Mouse (Mus musculus): ENCODE results near the gene Tbx1.

Gene Tbx1

DNA sequence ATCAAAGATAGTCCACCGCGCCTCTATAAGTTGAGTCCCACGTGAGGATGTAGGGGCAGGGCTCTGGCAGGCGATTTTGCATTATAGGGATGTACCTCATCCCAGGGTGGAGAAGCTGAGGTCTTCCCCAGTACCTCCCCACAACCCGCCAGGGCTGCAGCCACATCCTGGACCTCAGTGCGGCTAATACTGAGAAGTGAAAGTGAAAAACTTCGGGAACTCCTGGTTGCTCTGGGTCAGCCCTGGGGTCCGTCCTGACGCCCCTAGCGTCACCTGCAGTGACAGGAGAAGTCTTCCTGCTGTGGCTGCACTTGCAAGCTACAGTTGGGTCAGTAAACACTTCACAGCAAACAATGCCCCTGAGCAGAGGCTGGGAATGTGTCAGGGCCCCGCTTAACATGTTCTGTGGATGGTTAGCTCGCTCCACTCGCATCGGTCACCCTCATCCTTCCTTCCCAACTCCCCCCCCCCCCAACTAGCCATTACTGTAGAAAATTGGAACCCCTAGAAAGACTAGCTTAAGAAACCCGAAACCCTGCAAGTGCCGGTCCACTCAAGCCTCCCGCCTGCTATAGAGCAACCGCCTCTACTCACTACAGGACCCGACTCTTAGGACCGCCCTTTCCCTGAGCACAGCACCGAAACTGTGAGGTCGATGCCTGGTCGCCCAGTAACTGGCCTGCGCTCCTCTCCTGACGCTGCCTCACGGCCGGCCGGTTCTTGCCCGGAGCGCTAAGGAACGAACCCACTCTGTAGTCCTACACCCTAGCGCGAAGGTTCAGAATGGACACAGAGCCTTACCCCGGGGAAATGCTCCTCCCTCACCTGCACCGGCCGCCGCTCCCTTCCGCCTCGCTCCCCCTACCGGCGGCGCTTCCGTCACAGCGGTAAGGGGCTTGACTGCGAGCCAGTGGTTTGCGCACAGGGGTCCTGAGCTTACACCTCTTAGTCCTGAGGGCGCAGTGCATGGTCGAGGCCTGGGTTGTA, at the start of gene Tbx1:
Tbx1 (minus strand) TSS at position 868 of the 987 bp plus-strand sequence.
- in situ Hi-C loops (cut with MboI, MseI): no loop called here

DNA sequence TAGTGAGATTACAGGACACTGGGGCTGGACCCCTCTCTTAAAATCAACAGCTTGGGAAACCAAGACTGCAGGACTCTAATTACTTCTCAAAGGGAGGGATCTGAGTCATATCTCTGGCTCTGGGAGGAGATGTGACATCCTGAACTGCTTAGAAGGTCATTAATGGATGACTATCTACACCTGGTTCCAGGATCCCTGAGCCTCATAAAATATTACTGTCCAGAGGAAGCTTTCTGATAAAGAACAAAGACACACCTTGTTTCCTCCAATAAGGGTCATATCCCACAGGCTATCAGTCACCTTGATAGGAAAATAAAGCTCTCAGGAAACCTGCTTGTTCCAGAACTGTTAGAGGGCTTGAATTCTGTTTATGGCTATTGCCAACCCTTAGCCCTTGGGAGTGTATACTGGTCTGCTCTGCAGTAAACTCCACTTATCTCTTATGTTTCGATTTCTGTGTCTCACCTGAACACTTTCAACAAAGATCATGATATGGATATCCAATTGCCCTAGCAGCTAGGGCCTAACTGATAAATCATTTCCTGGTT, 49.0 kb upstream of the Tbx1 start:
- in situ Hi-C loops (cut with MboI, MseI): no loop called here

DNA sequence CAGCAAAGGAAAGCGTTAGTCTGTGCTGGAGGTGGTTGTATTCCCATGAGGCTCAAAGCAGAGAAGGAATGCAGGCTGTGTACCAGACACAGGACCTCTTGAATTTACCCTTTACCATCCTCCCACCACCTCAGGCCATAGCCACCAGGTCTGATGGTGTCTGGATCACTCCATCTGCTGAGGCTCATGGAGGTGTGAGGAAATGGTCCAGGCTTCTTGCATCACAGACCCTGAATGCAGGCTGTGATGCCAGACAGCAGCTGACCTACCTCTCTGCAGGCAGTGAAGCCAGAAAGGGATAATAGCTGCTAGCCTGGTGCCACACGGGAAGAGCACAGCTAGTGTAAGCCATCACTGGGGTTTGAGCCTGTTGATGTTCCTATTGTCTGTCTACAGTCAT, 47.9 kb upstream of the Tbx1 start:
- in situ Hi-C loops (cut with MboI, MseI): no loop called here

DNA sequence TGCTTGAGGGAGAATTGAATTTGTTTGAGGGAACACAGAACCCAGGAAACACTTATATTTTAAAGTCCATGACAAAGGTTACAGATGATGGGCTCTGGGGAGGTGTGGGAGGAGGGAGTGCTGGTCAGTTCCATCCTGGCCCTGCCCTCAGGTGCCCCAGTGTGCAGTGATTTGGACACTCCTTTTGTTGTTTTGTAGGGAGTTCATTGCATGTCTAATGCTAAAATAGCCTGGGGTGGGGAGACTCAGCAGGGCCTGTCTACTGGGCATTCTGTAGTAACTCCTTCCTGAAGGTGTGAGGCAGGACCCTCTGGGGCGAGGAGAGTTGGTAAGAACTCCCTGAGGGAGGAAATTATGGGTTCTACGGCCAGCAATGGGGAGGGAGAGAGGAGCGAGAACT, 46.3 kb upstream of the Tbx1 start:
- in situ Hi-C loops (cut with MboI, MseI): no loop called here

DNA sequence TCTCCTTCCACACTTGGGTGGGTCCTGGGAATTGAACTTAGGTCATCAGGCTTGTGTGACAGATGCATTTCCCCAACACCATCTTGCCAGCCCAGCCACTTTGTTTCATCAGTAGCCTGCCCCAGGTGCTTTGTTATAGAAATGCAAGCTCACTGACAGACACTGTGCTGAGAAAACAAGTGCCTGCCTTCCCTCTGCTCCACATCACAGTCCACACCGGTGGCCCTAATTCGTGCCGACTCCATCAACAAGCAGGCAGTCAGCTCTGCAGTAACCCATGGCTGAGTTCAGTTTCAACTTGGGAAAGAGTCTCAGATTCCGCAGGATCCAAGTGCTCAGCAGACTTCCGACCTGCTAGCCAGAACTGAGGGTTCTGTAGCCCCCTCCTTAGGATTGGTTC, 45.9 kb upstream of the Tbx1 start:
- in situ Hi-C loops (cut with MboI, MseI): no loop called here

DNA sequence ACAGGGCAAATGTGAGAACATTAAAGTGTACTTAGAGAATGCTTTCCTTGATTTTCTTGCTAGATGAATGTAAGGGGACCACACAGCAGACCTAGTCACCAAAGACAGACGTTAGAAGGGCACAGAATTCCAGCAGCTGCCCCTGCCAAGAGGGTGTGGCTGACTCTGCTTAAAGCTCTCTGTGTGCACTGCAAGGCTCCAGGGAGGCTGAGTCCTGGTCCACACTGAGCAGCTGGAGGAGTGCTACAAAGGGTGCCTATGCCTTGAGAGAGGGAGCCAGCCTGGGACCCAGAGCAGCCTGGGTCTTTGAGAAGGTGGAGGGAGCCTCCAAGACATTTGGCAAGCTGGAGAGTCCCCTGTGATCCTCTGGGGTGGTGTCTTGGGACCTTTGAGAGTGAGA, 42.9 kb upstream of the Tbx1 start:
- in situ Hi-C loops (cut with MboI, MseI): no loop called here

DNA sequence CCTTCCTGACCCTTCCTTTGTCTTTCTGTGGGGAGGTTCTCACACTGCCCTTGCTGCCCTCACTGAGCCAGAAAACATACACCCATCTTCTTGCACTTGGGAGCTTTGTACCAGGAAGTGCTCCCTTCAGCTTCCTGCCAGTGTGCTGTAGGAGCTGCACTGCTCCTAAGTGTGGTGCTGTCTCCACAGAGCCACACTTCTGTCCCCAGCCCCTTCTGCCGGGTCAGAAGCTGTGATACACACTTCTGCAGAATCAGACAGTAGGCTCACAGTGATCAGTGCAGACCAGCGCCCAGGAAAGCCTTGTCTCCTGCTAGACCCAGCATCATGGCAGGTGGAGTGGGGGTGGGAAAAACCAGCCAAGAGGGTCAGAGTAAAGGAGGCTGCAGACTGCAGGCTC, 42.3 kb upstream of the Tbx1 start:
- in situ Hi-C loops (cut with MboI, MseI): no loop called here

DNA sequence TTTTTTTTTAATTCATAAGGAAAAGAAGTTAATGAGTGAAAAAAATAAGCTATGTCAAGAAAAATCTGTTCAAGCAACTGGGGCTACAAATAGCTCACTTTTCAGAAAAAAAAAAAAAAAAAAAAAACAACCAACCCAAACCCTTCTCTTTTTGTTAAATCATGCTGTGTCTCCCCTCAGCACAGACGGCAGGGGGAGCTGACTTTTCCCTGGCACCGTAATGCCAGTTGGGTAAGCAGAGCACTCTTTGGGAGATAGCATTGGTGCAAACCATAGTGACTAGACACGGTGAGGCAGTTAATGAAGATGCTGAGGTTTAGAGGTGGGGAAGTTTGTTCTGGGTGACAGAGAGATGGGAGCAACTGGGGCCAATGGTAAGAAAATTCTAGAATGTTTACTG, 41.6 kb upstream of the Tbx1 start:
- in situ Hi-C loops (cut with MboI, MseI): no loop called here

DNA sequence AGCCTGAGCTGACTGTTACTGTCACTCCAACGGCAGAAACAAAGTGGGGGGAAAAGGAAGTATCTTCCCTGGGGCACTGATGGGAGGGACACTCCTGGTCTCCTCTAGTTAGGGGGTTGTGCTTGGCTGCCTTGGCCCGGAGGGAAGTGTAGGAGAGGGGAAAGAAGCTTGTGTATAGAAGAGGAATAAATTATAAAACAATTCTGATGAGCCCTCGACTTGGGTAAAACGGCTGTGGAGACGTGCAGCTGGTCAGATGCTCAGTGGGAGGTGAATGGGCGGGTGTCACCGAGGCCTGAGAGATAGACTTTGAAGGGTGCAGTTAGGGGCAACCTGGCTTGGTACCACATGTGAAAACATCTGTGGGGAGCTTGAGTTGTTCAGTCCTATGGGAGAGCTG, 40.7 kb upstream of the Tbx1 start:
- in situ Hi-C loops (cut with MboI, MseI): no loop called here

DNA sequence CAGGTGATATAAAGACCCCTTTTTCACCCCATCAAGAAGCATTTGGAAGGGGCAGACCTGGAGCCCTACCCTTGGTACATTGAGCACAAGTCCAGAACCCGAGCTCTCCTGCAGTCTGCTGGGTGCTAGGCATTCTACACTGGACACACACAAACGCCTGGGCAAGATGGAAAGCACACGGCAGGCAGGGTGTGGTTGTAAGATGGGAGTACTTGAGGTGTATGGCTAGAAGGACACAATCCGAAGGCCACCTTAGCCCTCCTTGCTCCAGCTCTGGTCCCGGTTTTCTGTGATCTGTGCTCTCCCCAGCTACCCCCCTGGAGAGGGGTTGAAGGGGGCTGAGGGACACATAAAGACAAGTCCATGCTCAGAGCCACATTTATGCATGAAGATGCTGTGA, 39.8 kb upstream of the Tbx1 start:
- in situ Hi-C loops (cut with MboI, MseI): no loop called here

DNA sequence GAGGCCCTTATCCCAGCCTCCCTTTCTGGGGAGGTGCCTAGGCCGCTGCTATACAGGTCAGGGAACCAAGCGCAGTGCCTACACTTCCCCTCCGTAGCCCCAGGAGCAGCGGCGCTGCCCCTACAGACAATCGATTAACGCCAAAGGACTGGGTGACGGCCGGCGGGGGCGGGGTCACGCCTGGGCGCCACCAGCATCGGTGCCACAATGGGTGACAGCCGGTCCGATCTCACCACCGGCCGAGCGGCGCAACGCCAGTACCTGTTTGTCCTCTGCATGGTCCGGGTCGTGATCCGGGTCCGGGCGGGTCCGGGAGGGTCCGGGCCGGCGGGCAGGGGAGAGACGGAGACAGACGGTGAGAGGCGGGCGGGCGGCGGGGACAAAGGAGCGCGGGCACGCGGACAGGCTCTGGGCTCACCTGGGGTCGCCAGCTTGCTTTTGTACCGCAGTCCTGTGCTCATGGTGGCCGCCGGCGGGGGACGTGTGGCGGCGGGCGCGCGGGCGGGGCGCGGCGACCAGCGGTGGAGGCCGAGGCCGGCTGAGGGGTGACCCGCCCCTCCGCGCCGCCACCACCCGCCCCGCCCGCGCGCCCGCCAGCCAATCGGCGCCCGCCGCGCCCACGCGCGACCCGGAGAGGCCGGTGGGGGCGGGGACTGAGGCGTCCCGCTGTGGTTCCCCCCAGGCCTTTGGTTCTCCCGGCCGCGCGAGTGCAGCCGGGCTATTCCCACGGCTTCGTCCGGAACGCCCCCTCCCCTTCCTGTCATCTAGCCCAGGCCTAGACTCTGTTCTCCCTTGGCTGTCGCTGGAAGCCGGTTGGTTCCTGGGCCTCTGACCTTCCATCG, 39.1 kb upstream of the Tbx1 start, which contains the start of gene Sept5:
Sept5 (minus strand) TSS at position 565 of the 842 bp plus-strand sequence.
- in situ Hi-C loops (cut with MboI, MseI): no loop called here

DNA sequence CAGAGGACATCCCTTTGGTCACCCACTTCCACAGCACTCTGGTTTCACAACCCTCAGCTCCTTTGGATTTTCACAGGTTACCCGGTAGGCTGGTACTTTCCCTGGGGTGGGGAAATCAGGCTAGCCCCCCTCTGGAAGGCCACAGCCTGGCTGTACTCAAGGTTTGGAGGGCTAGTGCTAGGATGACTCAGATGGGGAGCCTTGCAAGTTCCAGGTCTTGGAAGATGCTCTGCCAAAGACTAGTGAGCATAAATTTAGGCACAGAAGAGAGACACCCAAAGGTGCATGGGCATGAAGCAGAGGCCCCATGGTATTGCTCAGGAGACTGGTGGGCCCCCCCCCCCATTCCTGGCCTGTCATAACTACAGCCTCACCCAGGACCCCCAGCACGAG, 38.5 kb upstream of the Tbx1 start:
- in situ Hi-C loops (cut with MboI, MseI): no loop called here

DNA sequence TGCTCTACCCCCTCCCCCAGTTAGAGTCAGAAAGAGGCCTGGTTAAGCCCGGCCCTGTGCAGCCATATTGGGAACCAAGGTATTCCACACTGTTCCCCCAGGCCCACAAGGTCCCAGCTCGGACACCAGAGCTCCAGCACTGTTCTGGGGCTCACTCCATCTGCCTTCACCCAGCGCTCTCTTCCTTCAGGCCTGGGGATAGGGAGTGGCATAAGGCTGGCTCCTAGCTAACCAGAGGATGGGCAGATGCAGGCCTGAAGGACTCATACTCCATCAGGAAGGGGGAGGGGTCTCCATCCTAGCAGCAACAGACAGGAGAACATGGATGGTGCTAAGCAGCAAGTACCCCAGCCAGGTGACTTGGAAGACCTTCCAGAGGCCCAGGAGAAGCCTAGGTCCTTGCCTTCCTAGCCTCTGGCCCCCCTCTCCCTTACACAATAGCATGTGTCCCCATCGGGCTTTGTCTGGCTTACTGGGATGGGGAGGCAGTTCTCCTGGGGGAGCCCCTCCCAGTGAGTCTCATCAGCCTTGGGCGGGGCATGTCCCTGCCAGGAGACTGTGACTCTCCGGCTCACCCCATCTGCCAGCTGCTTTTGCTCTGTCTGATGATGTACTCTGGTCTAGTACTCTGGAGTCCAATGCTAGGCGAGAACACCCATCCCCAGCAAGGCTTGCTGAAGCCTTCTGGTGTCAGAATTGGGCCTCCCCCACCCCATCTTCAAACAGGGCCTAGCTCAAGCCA, 37.9 kb upstream of the Tbx1 start:
- in situ Hi-C loops (cut with MboI, MseI): no loop called here

DNA sequence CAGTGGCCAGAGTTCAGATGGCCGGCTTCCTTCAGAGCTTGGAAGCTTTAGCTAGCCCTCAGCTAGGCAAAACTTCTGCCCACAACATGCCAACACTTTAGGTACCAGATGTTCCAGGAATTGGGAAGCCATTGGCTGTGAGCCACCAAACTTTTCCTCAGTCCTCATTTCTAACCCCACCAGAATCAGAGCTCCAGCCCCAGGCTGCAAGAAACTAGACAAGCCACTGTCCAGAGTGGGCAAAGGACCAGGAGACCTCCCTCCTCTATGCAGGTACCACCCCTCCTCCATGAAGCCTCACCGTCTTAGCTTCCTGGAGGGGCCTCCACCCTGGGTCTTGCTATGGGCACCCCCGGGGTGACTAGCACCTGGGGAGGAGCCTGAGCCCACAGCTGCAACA, 36.7 kb upstream of the Tbx1 start:
- in situ Hi-C loops (cut with MboI, MseI): no loop called here

DNA sequence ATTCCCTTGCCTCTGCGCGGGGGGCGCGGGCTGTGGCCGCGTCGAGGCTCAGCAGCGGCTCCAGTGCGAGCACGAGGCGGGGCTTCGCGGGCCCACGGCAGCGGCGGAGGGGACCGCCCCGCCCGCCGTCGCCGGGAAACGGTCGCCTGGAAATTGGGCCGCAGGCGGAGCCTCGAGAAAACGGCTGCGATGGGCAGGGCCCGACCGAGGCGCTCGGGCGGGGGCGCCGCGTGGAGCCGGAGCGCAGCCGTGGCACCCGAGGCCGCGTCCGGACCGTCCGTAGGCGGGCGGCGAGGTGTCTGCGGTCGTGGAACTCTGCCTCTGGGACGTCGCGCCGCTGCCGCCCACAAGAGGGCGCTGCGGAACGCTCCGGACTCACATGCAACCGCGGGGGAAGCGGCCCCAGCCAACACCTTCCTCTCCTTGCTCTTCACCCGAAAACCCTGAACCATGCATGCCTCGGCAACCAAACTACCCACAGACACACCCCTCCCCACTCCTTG, 36.0 kb upstream of the Tbx1 start, which contains the start of gene Gm49601:
Gm49601 (minus strand) TSS at position 52 of the 503 bp plus-strand sequence.
- in situ Hi-C loops (cut with MboI, MseI): no loop called here

DNA sequence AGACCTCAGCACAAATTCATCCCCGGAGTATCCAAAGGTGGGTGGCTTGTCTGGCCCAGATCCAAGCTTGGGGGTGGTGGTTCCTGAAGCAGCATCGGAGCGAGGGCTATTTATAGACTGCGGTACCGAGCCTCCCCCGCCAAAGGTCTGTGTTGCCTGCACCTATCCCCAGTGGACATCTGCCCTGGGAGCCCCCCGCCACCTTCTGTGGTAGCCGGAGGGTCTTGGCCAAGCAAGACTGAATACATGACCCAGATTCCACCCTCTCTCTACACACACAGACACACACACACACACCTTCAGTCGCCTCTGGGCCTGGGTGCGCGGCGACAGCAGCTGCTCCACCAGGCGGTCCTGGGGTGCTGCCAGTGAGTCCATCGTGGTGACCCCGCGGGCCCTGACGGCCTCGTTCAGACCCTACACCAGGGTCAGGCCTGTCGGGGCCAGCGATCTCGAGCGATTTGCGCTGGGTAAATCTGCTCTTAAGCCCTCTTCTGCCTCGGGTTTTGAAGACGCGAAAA, 35.4 kb upstream of the Tbx1 start:
- in situ Hi-C loops (cut with MboI, MseI): no loop called here

DNA sequence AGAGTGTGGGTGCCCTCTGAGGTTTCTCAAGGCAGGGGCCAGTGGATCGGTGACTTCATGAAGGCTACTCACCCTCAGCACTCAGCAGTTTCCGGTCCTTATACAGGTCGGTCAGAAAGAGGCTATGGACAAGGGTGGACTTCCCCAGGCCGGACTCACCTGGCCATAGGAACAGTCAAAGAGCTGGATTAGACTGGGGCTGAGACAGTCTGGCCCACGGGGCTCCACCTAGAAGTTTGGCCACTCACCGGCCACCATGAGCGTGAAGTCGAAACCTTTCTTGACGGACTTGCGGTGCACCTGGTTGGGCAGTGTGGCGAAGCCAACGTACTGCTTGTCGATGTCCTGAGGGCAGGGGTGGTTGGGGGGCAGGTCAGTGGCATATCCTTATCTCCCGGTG, 34.6 kb upstream of the Tbx1 start:
- in situ Hi-C loops (cut with MboI, MseI): no loop called here

DNA sequence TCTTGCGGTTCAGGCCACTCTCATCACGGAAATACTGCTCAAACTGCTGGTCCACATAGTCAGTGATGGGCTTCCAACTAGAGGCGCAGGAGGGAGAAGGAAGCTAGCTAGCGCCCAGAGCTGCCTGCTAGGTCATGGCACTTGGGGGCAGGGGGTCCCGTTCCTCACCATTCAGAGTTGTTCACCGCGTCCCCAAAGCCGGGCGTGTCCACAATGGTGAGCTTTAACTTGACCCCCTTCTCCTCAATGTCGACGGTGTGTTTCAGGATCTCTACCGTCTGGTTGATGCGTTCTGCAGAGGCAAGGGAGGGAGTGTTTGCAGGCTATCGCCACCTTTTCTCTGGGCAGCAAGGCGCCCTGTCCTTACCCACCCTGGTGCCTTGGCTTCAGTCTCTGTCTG, 34.2 kb upstream of the Tbx1 start:
- in situ Hi-C loops (cut with MboI, MseI): loop anchor here (5.0 kb wide), 1 partner anchor 63 kb away; no protein-coding TSS in a partner anchor

DNA sequence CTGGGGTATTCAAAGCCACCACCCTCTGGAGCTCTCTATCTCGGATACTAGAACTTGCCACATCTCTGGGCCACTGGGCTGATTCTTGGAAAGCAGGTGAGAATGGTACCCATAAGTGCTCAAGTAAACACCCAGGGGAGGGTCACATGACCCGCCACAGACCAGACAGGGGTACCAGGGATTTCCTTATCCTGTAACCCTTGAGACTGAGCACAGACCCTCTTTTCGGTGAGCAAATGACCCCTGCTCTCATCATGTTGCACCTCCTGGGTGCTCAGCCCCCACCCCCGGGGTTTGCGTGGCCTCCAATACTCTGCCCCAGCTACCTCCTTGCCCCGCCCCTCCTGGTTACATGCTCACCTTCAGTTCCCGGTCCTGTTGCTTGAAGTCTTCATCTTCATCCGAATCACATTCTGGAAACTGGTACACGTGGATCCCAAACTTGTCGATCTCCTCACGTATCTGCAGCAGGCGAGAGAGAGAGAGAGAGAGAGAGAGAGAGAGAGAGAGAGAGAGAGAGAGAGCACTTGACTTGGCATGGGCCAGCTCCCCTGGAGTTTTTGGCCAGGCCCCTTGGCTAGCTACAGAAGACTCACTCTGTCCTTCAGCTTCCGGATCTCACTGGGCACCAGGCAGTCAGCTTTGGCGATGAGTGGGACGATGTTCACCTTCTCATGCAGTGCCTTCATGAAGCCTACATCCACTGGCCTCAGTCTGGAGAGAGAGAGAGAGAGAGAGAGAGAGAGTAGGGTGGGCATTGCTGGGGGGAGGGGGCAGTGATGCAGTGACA, 33.5 kb upstream of the Tbx1 start:
- in situ Hi-C loops (cut with MboI, MseI): loop anchor here (5.0 kb wide), 1 partner anchor 63 kb away; no protein-coding TSS in a partner anchor

Data from T-helper 2 cell (primary cell).